Mouse (Mus musculus) midbrain, embryonic 14.5 days (tissue): ENCODE data around the gene Ptpn21. TPM values are rescaled to one million over a fixed set of nuclear protein-coding genes. Genes with fewer than 3 reads are reported as not detected.

Experiments used
- ATAC-seq: fragments of 200-750 bp; cut with Nextera tagmentation; 2 replicates; pipeline ENCODE4 v1.8.0; 2017; ENCODE audit warnings: moderate number of reproducible peaks, moderate library complexity; ENCODE audit not compliant: low FRiP score, low TSS enrichment
- DNase-seq: peaks from one replicate; pipeline ENCODE4 v3.0.0-alpha.2; 2015
- H3K27ac ChIP-seq: fragments of 300-500 bp; sonication (generic); replicated peaks from 2 replicates; pipeline ENCODE4 v1.5.1; 2014; ENCODE audit warnings: mild to moderate bottlenecking, low read depth, low read length, moderate library complexity
- H3K27me3 ChIP-seq: fragments of 300-500 bp; sonication (generic); 2 replicates; pipeline ENCODE4 v1.6.1; 2014; ENCODE audit warnings: low read length, control low read depth, mixed read lengths; ENCODE audit not compliant: control insufficient read depth, insufficient read depth
- H3K36me3 ChIP-seq: fragments of 300-500 bp; sonication (generic); 2 replicates; pipeline ENCODE4 v1.6.1; 2014; ENCODE audit warnings: low read length, control low read depth; ENCODE audit not compliant: control insufficient read depth, insufficient read depth
- H3K4me1 ChIP-seq: fragments of 300-500 bp; sonication (generic); 2 replicates; pipeline ENCODE4 v1.6.1; 2014; ENCODE audit warnings: mild to moderate bottlenecking, antibody characterized with exemption, low read length, control low read depth; ENCODE audit not compliant: control insufficient read depth, insufficient read depth
- H3K4me2 ChIP-seq: fragments of 300-500 bp; sonication (generic); 2 replicates; pipeline ENCODE4 v1.6.1; 2014; ENCODE audit warnings: mild to moderate bottlenecking, low read length, moderate library complexity
- H3K4me3 ChIP-seq: fragments of 300-500 bp; sonication (generic); replicated peaks from 2 replicates; pipeline ENCODE4 v1.5.1; 2014; ENCODE audit warnings: low read depth, low read length
- H3K9ac ChIP-seq: fragments of 300-500 bp; sonication (generic); replicated peaks from 2 replicates; pipeline ENCODE4 v1.6.1; 2014; ENCODE audit warnings: mild to moderate bottlenecking, low read length, moderate library complexity
- H3K9me3 ChIP-seq: fragments of 300-500 bp; sonication (generic); 2 replicates; pipeline ENCODE4 v1.6.1; 2016; ENCODE audit warnings: low read length, control low read depth, mixed read lengths; ENCODE audit not compliant: control insufficient read depth
- WGBS: fragments of 180-500 bp; shearing (Covaris S2); extraction: QIAGEN DNeasy Blood & Tissue Kit; methylation state at CpG from one replicate; pipeline ENCODE4 v1.1.7; 2014; 5-methylcytosine and 5-hydroxymethylcytosine counted together
- polyA plus RNA-seq: library from polyadenylated mRNA; unstranded; fragments of >200 nt; fragmentation: Nextera tagmentation; extraction: Ambion mirVana; gene quantifications from 2 replicates; pipeline ENCODE4 v1.2.1, GENCODE M21; 2014

The Ptpn21 gene
- polyA plus RNA-seq, result 3.9 and 5.4 TPM in 2 replicates

- 0 out of 2 replicates have a peak, but pooled peaks cover 4% of the 10 kb centered on the region for H3K27me3 ChIP-seq
- DNase-seq (peak; percentile 65), ATAC-seq (peak; percentile 50)
- H3K36me3 ChIP-seq, result no peaks in the 10 kb centered on the region
- H3K4me3 ChIP-seq, result peak within 1 kb of the TSS; percentile 68
- H3K9me3 ChIP-seq, result no peaks in the 10 kb centered on the region
- peak within 1 kb of the TSS; percentile 89 for H3K4me2 ChIP-seq
- no peak within 1 kb of the TSS; the same call in 1 of the 2 replicates for H3K27ac ChIP-seq
- H3K9ac ChIP-seq, result peak within 1 kb of the TSS; percentile 77
- under 1% methylated on average over 75 of the region's 75 CpGs for WGBS
- H3K4me1 ChIP-seq, result peaks cover 20% of the 10 kb centered on the region
Observed at GRCm38 (mm10) chr12:98736951-98737800, at the start of gene Ptpn21. Gene Ptpn21 (minus strand): TSS chr12:98737405.

GRCm38 (mm10) chr12:98784251-98784650 lies 47.0 kb upstream of the Ptpn21 start:
- Histone ChIP-seq H3K27ac (no peak overlapping the region), H3K36me3 (peaks cover 84% of the 10 kb centered on the region)

GRCm38 (mm10) chr12:98779148-98779547 lies 41.9 kb upstream of the Ptpn21 start:
- Histone ChIP-seq H3K4me3 (no peak overlapping the region), H3K9me3 (no peaks in the 10 kb centered on the region), H3K4me1 (no peaks in the 10 kb centered on the region), H3K4me2 (no peak overlapping the region), H3K27me3 (no peaks in the 10 kb centered on the region), H3K36me3 (peaks cover 84% of the 10 kb centered on the region), H3K27ac (no peak overlapping the region), H3K9ac (no peak overlapping the region)
- ATAC-seq (no peak), DNase-seq (peak; percentile 69)
- WGBS, result 88% methylated on average over 4 of the region's 4 CpGs

More at GRCm38 (mm10) chr12:98784251-98784650, 47.0 kb upstream of the Ptpn21 start:
- Histone ChIP-seq H3K4me3 (no peak overlapping the region), H3K4me1 (no peaks in the 10 kb centered on the region), H3K9ac (no peak overlapping the region), H3K9me3 (no peaks in the 10 kb centered on the region), H3K27me3 (no peaks in the 10 kb centered on the region), H3K4me2 (no peak overlapping the region)
- WGBS, result 95% methylated on average over 1 of the region's 1 CpGs
- ATAC-seq (no peak), DNase-seq (no peak)

GRCm38 (mm10) chr12:98777509-98777908 lies 40.3 kb upstream of the Ptpn21 start:
- ATAC-seq (no peak), DNase-seq (no peak)
- Histone ChIP-seq H3K4me2 (no peak overlapping the region), H3K27me3 (no peaks in the 10 kb centered on the region), H3K4me1 (no peaks in the 10 kb centered on the region), H3K36me3 (peaks cover 84% of the 10 kb centered on the region), H3K27ac (no peak overlapping the region), H3K4me3 (no peak overlapping the region), H3K9ac (no peak overlapping the region), H3K9me3 (no peaks in the 10 kb centered on the region)
- 80% methylated on average over 3 of the region's 3 CpGs for WGBS

DNA sequence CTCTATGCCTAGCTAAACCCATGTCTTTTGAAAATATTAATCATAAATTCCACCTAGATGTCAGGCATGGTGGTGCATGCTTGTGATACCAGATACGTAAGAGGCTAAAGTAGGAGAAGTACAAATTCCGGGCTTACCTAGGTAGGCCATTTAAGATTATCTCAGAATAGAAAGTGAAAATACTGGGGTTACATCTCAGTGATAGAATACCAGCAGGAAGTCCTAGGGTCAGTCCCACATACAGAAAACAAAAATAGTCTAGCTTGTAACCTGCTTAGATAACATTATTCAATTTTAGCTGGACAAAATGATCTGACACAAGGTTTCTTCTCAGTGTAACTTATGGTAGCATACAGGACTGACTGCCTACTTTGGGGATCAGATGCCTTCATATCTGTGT lies 29.0 kb upstream of the Ptpn21 start:
- peaks cover 87% of the 10 kb centered on the region for H3K36me3 ChIP-seq
- no peak for DNase-seq
- H3K4me1 ChIP-seq, result no peaks in the 10 kb centered on the region
- WGBS, result 93% methylated on average over 2 of the region's 2 CpGs
- no peak for ATAC-seq
- H3K27ac ChIP-seq, result no peak overlapping the region
- no peak overlapping the region for H3K4me2 ChIP-seq
- H3K9me3 ChIP-seq, result no peaks in the 10 kb centered on the region
- H3K9ac ChIP-seq, result no peak overlapping the region
- no peaks in the 10 kb centered on the region for H3K27me3 ChIP-seq
- no peak overlapping the region for H3K4me3 ChIP-seq

- no peak overlapping the region for H3K4me3 ChIP-seq
- ATAC-seq, result no peak
- peaks cover 86% of the 10 kb centered on the region for H3K36me3 ChIP-seq
- no peak overlapping the region for H3K27ac ChIP-seq
- no peak overlapping the region for H3K4me2 ChIP-seq
- no peak overlapping the region for H3K9ac ChIP-seq
- peak; percentile 31 for DNase-seq
- no peaks in the 10 kb centered on the region for H3K9me3 ChIP-seq
- no peaks in the 10 kb centered on the region for H3K4me1 ChIP-seq
- 85% methylated on average over 6 of the region's 6 CpGs for whole genome bisulfite sequencing
- no peaks in the 10 kb centered on the region for H3K27me3 ChIP-seq
Observed at GRCm38 (mm10) chr12:98759700-98760099, 22.5 kb upstream of the Ptpn21 start.

DNA sequence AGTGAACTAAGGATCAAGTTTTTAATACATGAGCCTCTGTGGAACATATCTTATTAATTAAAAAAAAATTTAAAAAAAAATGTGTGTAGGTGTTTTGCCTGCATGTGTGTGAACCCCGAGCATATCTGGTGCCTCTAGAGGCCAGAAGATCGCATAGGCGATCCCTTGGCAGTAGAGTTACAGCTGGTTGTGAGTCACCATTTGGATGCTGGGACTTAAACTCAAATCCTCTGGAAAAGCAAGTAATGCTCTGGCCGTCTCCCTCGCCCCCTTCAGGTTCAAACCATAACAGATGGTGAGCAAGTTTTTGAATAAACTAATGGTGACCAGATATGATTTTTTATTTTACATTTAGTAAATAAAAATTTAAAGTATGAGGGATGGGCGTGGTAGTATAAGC lies 20.4 kb upstream of the Ptpn21 start:
- H3K9ac ChIP-seq, result no peak overlapping the region
- H3K4me2 ChIP-seq, result no peak overlapping the region
- H3K4me3 ChIP-seq, result no peak overlapping the region
- ATAC-seq (no peak), DNase-seq (no peak)
- peaks cover 84% of the 10 kb centered on the region for H3K36me3 ChIP-seq
- no peaks in the 10 kb centered on the region for H3K9me3 ChIP-seq
- H3K4me1 ChIP-seq, result no peaks in the 10 kb centered on the region
- no peak overlapping the region for H3K27ac ChIP-seq
- H3K27me3 ChIP-seq, result no peaks in the 10 kb centered on the region
- 91% methylated on average over 6 of the region's 6 CpGs for WGBS

DNA sequence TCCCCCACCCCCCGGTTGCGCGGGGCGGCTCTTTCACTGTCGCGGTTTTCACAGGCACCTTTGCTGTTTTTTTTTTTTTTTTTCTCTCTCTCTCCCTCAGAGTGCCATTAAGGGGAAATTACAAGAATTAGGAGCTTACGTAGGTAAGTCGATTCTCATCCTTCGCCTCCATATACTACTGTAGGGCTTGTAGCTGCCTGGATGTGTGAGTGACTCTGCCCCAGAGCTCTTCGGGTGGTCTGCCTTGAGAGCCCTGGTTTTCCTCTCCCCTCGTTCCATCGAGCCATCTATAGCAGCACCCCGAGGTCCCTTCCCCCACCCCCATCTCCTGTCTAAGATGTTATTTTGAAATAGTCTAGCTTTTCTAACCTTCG lies 10.2 kb upstream of the Ptpn21 start:
- H3K4me3 ChIP-seq, result peak overlapping the region; percentile 93
- no peaks in the 10 kb centered on the region for H3K9me3 ChIP-seq
- H3K27ac ChIP-seq, result peak overlapping the region; percentile 92
- H3K36me3 ChIP-seq, result peaks cover 6% of the 10 kb centered on the region
- WGBS, result 1% methylated on average over 13 of the region's 14 CpGs
- peak overlapping the region; percentile 76 for H3K4me2 ChIP-seq
- ATAC-seq (peak; percentile 61), DNase-seq (peak; percentile 59)
- no peaks in the 10 kb centered on the region for H3K27me3 ChIP-seq
- peak overlapping the region; percentile 90 for H3K9ac ChIP-seq
- H3K4me1 ChIP-seq, result peaks cover 16% of the 10 kb centered on the region
